Comparison of ENCODE assay signal across 22 mouse cellular contexts in genomic region chr15:87659729-87660128, GRCm38 (mm10).
DNase-seq lines count a peak whose midpoint lies in the region; ATAC-seq and TF ChIP-seq lines count a peak whose summit lies in the region.
"Had no signal": no experiment of that assay in that cellular context is flagged by ENCODE, and none has a peak within 500 bp of the region (broad histone marks: within the 10 kb centered on the region; RNA-seq: fewer than 3 reads in every experiment).

No protein-coding gene starts in this region.

- no peak for DNase-seq in layer of hippocampus, adult 2 months (ENCODE audit: low spot score in 2 of 2)
- DNase-seq in layer of hippocampus, adult 9-11 months = no peak
- DNase-seq in Patski (ENCODE audit: low read depth, low spot score) = no peak
- peak; percentile 6 for DNase-seq in adrenal gland, postnatal 10 days
- DNase-seq in brain, adult 2 months (ENCODE audit: low read depth, low spot score) = peak; percentile 63
- no peak for DNase-seq in cerebellum, adult 11-12 months
- DNase-seq in natural killer cell, adult 2 months (ENCODE audit: low spot score in 2 of 2) = no peak
- DNase-seq: cerebellum, adult 8-10 months; cerebellum, postnatal 14 days; embryo, embryonic 11 days; gastrocnemius, adult 2 months; gastrocnemius, postnatal 25 days; heart, postnatal 36 days; kidney, adult 2 months had no signal

- CTCF ChIA-PET in Patski (lab: Charles Lee) = no interaction called here

- TF ChIP-seq CTCF in layer of hippocampus, adult 2 months (conservative IDR thresholded peaks at IDR 0.05) = no peak
- TF ChIP-seq CTCF in Patski (IDR thresholded peaks at IDR 0.05) = no peak

- POLR2A ChIA-PET in Patski (lab: Charles Lee) = no interaction called here

- peak overlapping the region; percentile 60 for H3K27ac ChIP-seq in layer of hippocampus, adult 2 months
- H3K27ac ChIP-seq: embryonic facial prominence, embryonic 15.5 days; forebrain, embryonic 10.5 days; gastrocnemius, adult 2 months; heart, embryonic 13.5 days; hindbrain, embryonic 15.5 days had no signal

- H3K27me3 ChIP-seq in Patski = no peaks in the 10 kb centered on the region
- H3K27me3 ChIP-seq: embryonic facial prominence, embryonic 15.5 days; heart, embryonic 13.5 days; hindbrain, embryonic 15.5 days had no signal

- no peak overlapping the region for H3K4me3 ChIP-seq in layer of hippocampus, adult 2 months
- H3K4me3 ChIP-seq: embryonic facial prominence, embryonic 15.5 days; erythroblast, embryonic 14.5 days; forebrain, embryonic 10.5 days; gastrocnemius, adult 2 months; heart, embryonic 13.5 days; hindbrain, embryonic 15.5 days had no signal

- in situ Hi-C loops in Patski (cut with MboI; ENCODE audit: low pct_unique_long_range_greater_than_20kb) = loop anchor here (5.0 kb wide), 1 partner anchor 32 kb away; no protein-coding TSS in a partner anchor

- peak; percentile 91 for ATAC-seq in Patski
- ATAC-seq: activated CD4-positive, CD25-positive, alpha-beta regulatory T cell, adult 4 months; forebrain, embryonic 14.5 days; intestine, embryonic 16.5 days had no signal

Comparison
In these comparisons a context has a peak if more than half of its experiments do, and no peak if none do; other contexts are left out.
1. DNase-seq: peak in adrenal gland, postnatal 10 days (single experiment) and brain, adult 2 months (single experiment); none in layer of hippocampus, adult 2 months (0 of 2), layer of hippocampus, adult 9-11 months (single experiment), Patski (single experiment), cerebellum, adult 11-12 months (single experiment) and natural killer cell, adult 2 months (0 of 2).